Mouse (Mus musculus) T-cell, adult 2 months (primary cell): ENCODE results near the gene Srebf1.

Experiments
- DNase-seq: peaks from one replicate; pipeline ENCODE4 v3.0.0; 2022; ENCODE audit warnings: low spot score

The Srebf1 gene

GRCm38 (mm10) chr11:60233235-60233634 lies 10.9 kb upstream of the Srebf1 start:
- DNase-seq: no peak

DNA sequence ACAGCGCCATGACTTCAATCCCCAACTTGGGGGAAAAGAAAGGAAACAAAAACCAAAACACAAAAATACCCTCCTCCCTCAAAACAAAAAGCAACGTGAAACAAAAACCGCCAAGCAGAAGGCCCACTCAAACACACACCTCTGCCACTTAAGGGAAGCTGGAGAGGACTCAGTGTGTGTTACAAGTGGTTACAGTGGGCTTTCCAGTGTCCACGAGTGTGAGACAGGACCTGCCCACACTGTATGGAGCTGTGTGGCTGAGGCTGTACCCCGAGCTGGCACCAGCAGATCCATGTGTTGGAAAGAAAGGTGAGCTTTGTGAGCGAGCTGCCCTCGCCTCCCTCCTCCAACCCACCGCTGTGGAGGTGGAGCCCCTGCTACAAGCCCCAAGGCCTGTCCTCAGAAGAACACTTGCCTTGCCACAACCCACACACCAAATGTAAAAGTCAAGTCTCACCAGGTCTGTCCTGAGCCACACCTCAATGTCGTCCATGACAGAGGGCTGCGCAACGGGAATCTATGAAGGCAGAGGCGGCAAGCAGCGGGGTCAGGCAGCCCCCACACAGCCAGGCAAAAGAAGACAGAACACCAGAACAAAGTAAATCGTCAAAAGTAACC lies 10.2 kb upstream of the Srebf1 start:
- DNase-seq: no peak

GRCm38 (mm10) chr11:60231951-60232350 lies 9.6 kb upstream of the Srebf1 start:
- peak; percentile 32 for DNase-seq

DNA sequence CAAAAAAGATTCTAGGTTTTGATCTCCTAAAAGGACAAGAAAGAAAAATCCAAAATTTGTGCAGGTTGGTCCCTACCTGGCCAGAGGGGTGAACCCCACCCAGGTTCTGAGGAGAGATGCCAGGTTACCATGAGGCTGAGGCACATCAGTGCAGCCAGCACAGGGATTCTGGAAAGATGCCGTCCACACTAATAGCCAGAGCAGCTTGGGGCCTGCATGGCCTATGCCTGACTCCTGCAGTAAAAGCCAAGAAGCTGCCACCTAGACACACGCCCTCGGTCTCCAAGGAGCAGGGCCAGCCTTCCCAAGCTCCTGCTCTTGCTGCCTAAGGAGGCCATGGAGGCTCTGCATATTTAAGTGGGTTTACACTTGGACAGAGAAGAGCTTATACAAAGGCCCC lies 8.9 kb upstream of the Srebf1 start:
- DNase-seq: no peak

DNA sequence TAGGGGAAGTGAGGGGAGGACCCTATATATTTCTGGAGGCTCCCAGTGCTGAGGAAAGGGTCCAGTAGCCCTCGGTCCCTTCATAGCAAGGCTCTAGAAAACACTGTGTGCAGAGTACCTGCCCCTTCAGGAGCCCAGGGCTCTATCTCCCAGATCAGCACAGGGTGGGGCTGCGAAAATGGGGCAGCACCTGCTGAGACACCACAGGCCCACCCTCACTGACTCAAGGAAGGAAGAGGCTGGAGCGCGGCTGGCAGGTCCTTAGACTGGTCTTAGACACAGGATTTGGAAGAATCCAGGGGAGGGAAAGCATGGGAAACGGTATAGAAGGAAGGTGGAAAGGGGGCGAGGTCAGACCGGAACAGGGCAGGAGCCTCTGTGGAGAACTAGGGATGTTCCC lies 8.1 kb upstream of the Srebf1 start:
- no peak for DNase-seq

DNA sequence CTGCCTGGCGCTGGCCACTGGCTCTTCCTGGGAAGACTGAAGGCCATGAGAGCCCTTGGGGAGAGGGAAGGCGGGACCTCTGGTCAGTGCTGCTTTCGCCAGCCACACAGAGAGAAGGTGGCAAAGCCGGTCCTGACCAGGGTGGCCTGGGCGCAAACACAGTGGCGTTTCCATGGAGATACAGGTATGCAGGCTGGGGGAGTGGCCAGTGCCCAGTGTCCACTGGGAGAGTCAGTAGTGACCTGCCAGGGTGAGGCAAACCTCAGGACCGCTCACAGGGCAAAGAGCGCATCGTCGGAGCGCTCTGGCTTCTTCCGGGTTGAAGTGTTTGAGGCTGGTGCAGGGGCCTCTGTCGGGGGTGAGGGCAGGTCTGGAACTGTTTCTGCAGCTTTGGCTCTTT lies 7.4 kb upstream of the Srebf1 start:
- DNase-seq: no peak

GRCm38 (mm10) chr11:60228525-60228924 lies 6.1 kb upstream of the Srebf1 start:
- no peak for DNase-seq

GRCm38 (mm10) chr11:60225874-60226273 lies 3.5 kb upstream of the Srebf1 start:
- no peak for DNase-seq

DNA sequence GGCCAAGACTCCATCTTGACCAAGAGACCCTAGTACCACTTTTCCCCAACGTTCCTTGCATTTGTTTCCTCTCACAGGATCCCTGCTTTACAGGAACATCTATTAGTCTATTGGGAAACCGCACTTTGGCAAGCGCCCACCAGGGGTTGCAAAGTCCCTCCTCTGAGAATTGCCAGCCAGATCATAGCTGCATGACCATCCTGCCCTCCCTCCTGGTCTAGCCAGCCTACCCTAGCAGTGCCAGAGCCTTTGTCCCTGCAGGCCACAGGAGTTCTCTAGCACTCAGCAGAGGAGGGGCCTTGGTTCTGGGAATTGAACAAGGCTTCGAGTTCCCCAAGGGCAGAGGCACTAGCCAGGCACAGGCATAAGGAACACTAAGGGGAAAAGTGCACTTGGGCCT lies 2.3 kb upstream of the Srebf1 start:
- no peak for DNase-seq

GRCm38 (mm10) chr11:60222085-60222468 lies 304 bp downstream of the Srebf1 start:
- DNase-seq: no peak

DNA sequence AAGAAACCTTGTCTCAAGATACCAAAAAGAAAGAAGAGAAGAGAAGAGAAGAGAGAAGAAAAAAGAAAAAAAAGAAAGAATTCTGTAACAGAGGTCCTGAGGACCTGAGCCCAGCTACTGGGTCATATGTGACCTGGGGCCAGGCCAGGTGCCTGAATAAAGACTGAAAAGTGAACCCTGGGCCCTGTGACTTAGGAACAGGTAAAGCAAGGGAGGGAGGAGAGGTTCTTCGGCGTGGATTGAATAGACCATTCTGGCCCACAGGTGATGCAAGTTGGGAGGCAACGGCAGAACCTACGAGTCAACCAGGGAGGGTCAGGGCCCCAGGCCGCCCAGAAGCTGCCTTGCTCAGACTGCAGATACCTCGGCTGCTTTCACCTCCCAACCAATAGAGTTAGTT lies 956 bp downstream of the Srebf1 start:
- no peak for DNase-seq

DNA sequence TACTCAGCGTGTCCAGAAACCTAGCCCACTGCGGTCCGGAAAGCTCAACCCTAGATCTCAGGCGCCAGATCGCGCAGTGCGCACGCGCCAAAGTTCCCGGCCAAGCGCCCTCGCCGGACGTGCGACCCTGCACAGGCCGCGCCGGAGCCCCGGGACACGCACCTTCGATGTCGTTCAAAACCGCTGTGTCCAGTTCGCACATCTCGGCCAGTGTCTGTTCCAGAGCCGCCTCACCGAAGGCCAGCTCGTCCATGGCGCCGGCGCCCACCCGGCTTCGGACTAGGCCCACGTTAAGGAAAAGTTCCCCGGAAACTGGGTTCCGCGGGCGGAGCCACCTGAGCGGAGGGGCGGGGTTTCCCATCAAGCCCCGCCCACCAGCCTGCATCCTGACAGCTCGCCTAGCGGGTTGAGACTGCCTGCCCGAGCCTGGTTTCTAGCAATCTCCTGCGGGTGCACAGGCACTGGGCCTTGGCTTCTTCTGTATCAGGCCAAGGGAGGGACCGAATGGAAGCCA lies 2.0 kb downstream of the Srebf1 start:
- peak; percentile 90 for DNase-seq

DNA sequence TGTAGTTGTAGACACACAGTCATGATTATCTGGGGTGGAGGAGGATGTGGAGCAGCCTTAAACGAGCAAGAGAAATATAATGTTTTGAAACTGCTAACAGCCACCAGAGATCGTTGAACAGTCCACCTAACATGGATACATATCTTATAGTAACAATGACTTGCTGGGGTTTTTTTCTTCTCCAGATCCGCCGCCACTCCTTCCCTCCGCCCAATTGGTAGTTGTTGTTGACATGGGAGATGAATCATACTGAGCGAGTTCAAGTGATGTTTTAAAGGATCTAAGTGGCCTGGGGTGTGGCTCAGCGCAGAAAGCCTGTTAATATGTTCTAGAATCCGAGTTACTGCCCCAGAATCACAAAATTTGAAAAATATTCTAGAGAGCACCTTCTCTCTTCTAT lies 2.8 kb downstream of the Srebf1 start:
- peak; percentile 53 for DNase-seq

DNA sequence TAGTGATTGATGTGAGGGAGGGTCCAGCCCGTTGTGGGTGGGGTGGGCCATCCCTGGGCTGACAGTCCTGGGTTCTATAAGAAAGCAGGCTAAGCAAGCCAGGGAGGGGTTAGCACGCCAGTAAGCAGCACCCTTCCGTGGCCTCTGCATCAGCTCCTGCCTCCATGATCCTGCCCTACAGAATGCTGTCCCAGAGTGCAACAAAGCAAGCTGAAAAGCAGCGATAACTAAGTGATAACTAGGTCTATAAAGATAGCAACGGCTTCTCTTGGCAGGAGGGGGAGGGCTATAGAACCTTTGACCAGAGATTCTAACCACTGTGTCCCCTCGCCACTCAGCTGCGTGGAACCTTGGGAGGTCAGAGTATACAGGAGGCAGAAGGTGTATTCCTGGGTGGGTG lies 4.9 kb downstream of the Srebf1 start:
- DNase-seq: no peak

GRCm38 (mm10) chr11:60216671-60217070 lies 5.7 kb downstream of the Srebf1 start:
- DNase-seq: no peak

GRCm38 (mm10) chr11:60213266-60213665 lies 9.1 kb downstream of the Srebf1 start:
- no peak for DNase-seq

GRCm38 (mm10) chr11:60211761-60212160 lies 10.6 kb downstream of the Srebf1 start:
- no peak for DNase-seq

GRCm38 (mm10) chr11:60211152-60211551 lies 11.2 kb downstream of the Srebf1 start:
- DNase-seq: no peak

- peak; percentile 97 for DNase-seq
Measured at GRCm38 (mm10) chr11:60210305-60210724, 12.1 kb downstream of the Srebf1 start.

DNA sequence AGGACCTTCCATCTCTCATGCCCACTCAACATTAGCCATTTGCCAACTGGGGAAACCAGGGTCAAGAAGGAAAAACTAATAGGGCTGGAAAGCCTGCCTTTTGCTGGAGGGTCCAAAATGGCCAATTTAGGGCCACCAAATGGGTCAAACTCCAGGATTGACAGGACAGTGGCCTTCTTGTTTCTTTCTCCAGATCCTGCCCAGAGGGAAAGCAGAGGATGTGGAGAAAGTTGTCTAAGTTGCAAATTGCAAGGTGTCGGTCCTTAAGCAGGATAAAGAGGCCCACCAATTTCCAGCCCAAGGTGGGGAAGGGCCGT lies 12.5 kb downstream of the Srebf1 start:
- no peak for DNase-seq

DNA sequence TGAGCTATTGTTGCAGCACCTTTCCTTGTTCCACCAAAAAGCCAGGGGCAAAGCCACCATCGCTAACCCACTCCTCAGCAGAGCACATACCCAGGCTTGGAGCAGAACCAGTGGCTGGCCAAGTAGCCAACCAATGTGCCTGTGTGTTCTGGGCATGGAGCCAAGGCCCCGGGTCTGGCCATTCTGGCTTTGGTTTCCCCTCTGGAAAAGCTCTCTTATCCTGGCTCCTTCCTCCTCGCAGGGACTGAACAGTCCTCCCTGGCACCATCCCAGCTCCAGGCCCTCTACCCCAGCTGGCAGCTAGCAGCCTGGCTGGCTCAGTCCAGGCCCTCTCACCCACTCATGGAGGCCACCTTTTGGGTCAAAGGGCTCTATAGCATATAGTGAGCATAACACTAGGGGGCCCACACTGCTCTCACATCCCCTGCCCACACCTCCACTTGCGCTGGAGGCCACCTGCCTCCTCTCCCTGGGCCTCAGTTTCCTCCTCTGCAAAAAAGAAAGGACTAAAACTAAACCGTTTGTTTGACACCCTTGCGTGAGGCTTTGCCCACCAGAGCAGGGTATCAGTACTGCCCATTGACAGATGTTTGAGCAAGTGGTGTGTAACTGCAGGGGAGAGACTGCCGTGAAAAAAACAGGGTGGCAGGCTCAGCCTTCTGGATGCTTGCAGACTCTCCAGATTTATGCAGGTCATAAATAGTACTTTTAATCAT lies 13.0 kb downstream of the Srebf1 start:
- DNase-seq: no peak

DNA sequence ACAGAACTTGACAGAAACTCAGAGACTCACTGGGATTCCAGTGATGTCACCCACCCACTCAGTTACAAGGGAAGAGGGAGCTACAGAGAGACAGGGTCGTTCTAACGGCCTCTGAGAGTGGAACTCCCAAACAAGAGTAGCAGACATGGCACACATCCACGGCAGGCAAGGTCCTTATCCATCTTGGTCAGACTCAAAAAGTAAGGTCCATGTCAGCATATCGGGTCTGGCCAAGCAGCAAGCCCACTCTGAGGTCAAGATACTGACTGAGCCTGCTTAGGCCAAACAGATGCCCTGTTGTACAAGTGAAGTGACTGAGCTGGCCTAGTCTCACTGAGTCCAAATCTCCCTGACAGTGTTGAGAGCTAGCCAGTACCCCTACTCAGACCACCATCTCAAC lies 13.7 kb downstream of the Srebf1 start:
- DNase-seq: no peak

DNA sequence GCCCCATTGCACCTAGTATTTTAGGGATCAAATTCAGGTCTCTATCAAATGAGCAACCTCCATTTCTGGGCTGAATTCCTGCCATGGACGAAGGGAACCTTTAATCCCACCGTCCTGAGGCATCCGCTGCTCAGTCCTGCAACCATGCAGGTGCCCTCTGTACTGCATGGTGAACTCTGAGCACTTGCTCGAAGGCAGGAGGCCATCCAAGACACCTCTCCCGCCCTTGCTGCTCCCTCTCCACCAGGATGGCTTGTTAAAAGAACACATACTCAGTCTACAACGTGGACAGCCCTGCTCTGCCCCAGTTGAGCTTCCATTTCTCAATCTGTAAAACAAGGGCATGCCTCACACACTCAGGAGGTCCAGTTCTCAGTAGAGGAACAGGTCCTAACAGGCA lies 14.2 kb downstream of the Srebf1 start:
- DNase-seq: no peak

- DNase-seq: no peak
Measured at GRCm38 (mm10) chr11:60206207-60206606, 16.2 kb downstream of the Srebf1 start.
